Mouse (Mus musculus) heart, adult 2 months (tissue): ENCODE data around the gene Ctsa. TPM values are rescaled to one million over a fixed set of nuclear protein-coding genes. Genes with fewer than 3 reads are reported as not detected.
"Not testable (repeated sequence)": the region's sequence is repeated elsewhere in the genome, so short reads cannot be mapped to it uniquely, and the experiment has no call there.

Experiments
- DNase-seq, 2 experiments: peaks; one replicate each; pipeline ENCODE4 v3.0.0; 2021
- H3K27ac ChIP-seq: fragments of 200-600 bp; 2 replicates; pipeline ENCODE4 v1.8.1; 2022
- H3K27me3 ChIP-seq: fragments of 200-500 bp; 2 replicates; pipeline ENCODE4 v1.6.1; 2012; ENCODE audit warnings: mild to moderate bottlenecking, low read length, inconsistent platforms, mixed read lengths; ENCODE audit not compliant: control insufficient read depth, insufficient read depth
- H3K36me3 ChIP-seq: fragments of 200-500 bp; 2 replicates; pipeline ENCODE4 v1.6.1; 2012; ENCODE audit warnings: low read length, inconsistent platforms; ENCODE audit not compliant: control insufficient read depth, insufficient read depth
- H3K4me1 ChIP-seq: fragments of 200-500 bp; 2 replicates; pipeline ENCODE4 v1.6.1; 2011; ENCODE audit warnings: low read length; ENCODE audit not compliant: control insufficient read depth, insufficient read depth
- H3K4me3 ChIP-seq: fragments of 200-600 bp; 2 replicates; pipeline ENCODE4 v1.8.1; 2022
- H3K79me2 ChIP-seq: fragments of 200-500 bp; replicated peaks from 2 replicates; pipeline ENCODE4 v1.6.1; 2012; ENCODE audit warnings: mild to moderate bottlenecking, inconsistent platforms, low read length, moderate library complexity, mixed read lengths; ENCODE audit not compliant: control insufficient read depth, insufficient read depth
- H3K9ac ChIP-seq: fragments of 200-500 bp; 2 replicates; pipeline ENCODE4 v1.6.1; 2012; ENCODE audit warnings: low read depth, mild to moderate bottlenecking, control low read depth, inconsistent platforms, low read length, mixed read lengths
- CTCF ChIP-seq: fragments of 200-600 bp; IDR thresholded peaks from 2 replicates; pipeline ENCODE4 v1.8.1; 2022; ENCODE audit warnings: antibody characterized with exemption, mild to moderate bottlenecking, moderate library complexity
- EP300 ChIP-seq: fragments of 200-500 bp; IDR thresholded peaks from 2 replicates; pipeline ENCODE4 v1.6.1; 2011; ENCODE audit warnings: low read depth, low read length, control low read depth; ENCODE audit not compliant: insufficient read depth
- POLR2A ChIP-seq: fragments of 200-500 bp; IDR thresholded peaks from 2 replicates; pipeline ENCODE4 v1.6.1; 2011; ENCODE audit warnings: mild to moderate bottlenecking, low read depth, low read length, control low read depth; ENCODE audit not compliant: insufficient read depth
- WGBS: fragments of 180-500 bp; shearing (Covaris S2); methylation state at CpG from one replicate; pipeline ENCODE4 v1.1.7; 2018; 5-methylcytosine and 5-hydroxymethylcytosine counted together
- intact Hi-C: fragments of 180-260 bp; cut with DNase I; formaldehyde crosslinking; loops from one replicate; pipeline ENCODE4 v1.15.1; 2025
- polyA plus RNA-seq: library from polyadenylated mRNA; depleted of rRNA; stranded (reverse); fragments of >200 nt; gene quantifications from 2 replicates; pipeline ENCODE4 v1.2.3, GENCODE M21; 2012
- total RNA-seq, 2 experiments: library from RNA; stranded (reverse); gene quantifications; 2 replicates each; pipeline ENCODE4 v1.2.3; 2021

Gene Ctsa
- total and polyA plus RNA-seq, 3 experiments: 94.3 to 200 (median 99.8) TPM

DNA sequence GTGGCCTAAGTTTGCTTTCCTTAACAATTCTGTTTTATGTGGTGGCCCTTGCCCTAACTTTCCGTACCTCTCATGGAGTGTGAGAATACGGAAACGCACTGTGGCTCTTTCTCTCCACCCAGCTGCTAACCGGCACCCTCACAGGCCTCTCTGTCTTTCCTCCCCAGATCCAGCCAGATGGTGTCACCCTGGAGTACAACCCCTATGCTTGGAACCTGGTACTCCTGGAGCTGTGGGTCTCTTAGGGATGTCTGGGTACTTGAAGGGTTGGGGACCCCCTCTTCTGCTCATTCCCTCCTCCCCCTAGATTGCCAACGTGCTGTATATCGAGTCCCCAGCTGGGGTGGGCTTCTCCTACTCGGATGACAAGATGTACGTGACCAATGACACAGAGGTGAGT is 1.9 kb downstream of the Ctsa start:
- WGBS: 42% methylated on average over 8 of the region's 8 CpGs
- Histone ChIP-seq H3K36me3 (no peaks in the 10 kb centered on the region), H3K4me1 (peaks cover 7% of the 10 kb centered on the region), H3K27ac (peak overlapping the region; percentile 99), H3K79me2 (no peaks in the 10 kb centered on the region), H3K27me3 (no peaks in the 10 kb centered on the region), H3K9ac (peak overlapping the region; percentile 81), H3K4me3 (peak overlapping the region; percentile 92)
- intact Hi-C loops: loop anchor here (2.0 to 10.0 kb wide), 3 partner anchors 20 to 200 kb away; partner anchors contain the start of gene Ncoa5
- peak; percentile 43 to 45 for DNase-seq
- peak; percentile 30 for TF ChIP-seq CTCF
- no peak for TF ChIP-seq POLR2A

DNA sequence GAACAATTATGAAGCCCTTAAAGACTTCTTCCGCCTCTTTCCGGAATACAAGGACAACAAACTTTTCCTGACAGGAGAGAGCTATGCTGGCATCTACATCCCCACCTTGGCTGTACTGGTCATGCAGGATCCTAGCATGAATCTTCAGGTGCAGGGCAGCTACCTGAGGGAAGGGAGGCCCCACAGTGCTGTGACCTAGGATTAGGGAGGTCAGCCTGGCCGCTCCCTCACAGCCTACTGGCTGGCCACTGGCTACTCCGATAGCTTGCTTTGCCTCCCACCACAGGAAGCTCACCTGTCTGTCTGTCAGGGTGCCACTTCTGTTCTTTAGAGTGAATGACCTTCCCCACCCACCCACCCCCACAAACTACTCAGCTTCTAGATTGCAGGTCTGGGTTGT is 2.5 kb downstream of the Ctsa start:
- intact Hi-C loops: loop anchor here (2.0 to 10.0 kb wide), 3 partner anchors 20 to 200 kb away; partner anchors contain the start of gene Ncoa5
- no peak for TF ChIP-seq POLR2A
- no peak for TF ChIP-seq EP300
- TF ChIP-seq CTCF: no peak
- no peaks in the 10 kb centered on the region for H3K27me3 ChIP-seq
- no peak overlapping the region for H3K27ac ChIP-seq
- H3K79me2 ChIP-seq: no peaks in the 10 kb centered on the region
- H3K4me3 ChIP-seq: no peak overlapping the region
- H3K9ac ChIP-seq: no peak overlapping the region
- 93% methylated on average over 4 of the region's 4 CpGs for WGBS
- peaks cover 7% of the 10 kb centered on the region for H3K4me1 ChIP-seq
- DNase-seq: no peak
- H3K36me3 ChIP-seq: no peaks in the 10 kb centered on the region

DNA sequence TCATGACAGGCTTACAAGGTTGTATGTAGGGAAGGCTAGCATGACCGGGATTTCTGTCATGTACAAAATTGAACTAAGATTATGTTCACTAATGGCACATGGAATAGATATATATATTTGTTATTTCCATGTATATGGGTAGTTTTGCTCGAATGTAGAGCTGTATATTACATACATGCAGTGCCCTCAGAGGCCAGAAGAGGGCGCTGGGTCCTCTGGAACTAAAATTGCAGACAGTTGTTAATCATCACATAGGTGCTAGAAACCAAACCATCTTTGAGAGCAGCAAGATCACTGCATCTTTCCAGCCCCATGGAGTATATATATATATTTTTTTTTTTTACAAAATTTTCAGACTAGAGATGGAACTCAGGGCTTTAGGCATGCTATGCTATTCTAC is 13.1 kb downstream of the Ctsa start:
- no peaks in the 10 kb centered on the region for H3K4me1 ChIP-seq
- H3K4me3 ChIP-seq: no peak overlapping the region
- 55% methylated on average over 3 of the region's 3 CpGs for WGBS
- H3K79me2 ChIP-seq: no peaks in the 10 kb centered on the region
- no peaks in the 10 kb centered on the region for H3K36me3 ChIP-seq
- DNase-seq: no peak
- H3K27ac ChIP-seq: no peak overlapping the region
- H3K27me3 ChIP-seq: no peaks in the 10 kb centered on the region
- intact Hi-C loops: no loop called here
- no peak overlapping the region for H3K9ac ChIP-seq
- TF ChIP-seq POLR2A (no peak), CTCF (peak; percentile 69), EP300 (no peak)

DNA sequence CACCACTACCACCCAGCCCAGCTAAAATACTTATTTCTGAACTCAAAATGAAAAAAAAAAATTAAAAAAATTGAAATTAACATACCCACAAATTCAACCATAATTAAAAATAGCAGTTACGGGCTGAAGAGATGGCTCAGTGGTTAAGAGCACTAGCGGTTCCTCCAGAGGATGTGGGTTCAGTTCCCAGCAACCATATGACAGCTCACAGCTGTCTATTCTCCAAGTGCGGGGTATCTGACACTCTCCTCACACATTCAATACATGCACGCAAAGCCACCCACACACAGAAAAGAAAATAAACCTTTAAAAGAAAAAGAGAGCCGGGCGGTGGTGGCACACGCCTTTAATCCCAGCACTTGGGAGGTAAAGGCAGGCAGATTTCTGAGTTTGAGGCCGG is 17.4 kb downstream of the Ctsa start:
- Histone ChIP-seq H3K36me3 (no peaks in the 10 kb centered on the region), H3K9ac (no peak overlapping the region), H3K27ac (no peak overlapping the region), H3K4me1 (no peaks in the 10 kb centered on the region; the same call in 1 of the 2 replicates), H3K27me3 (no peaks in the 10 kb centered on the region), H3K4me3 (no peak overlapping the region), H3K79me2 (no peaks in the 10 kb centered on the region)
- DNase-seq: no peak
- intact Hi-C loops: no loop called here
- TF ChIP-seq POLR2A (no peak), CTCF (no peak), EP300 (no peak)
- WGBS: 87% methylated on average over 8 of the region's 8 CpGs

DNA sequence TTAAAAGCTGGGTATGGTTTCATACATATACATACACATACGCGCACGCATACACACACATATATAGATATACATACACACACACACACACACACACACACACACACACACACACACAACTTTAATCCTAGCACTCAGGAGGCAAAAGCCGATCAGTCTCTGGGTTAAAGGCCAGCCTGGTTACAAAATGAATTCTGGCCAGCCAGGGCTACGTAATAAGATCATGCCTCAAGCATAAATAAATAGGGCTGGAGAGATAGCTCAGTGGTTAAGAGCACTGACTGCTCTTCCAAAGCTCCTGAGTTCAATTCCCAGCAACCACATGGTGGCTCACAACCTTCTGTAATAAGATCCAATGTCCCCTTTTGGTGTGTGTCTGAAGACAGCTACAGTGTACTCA is 22.9 kb downstream of the Ctsa start:
- not testable (repeated sequence) for H3K9ac ChIP-seq, H3K79me2 ChIP-seq, DNase-seq, H3K4me1 ChIP-seq, H3K27ac ChIP-seq, H3K36me3 ChIP-seq, H3K4me3 ChIP-seq, H3K27me3 ChIP-seq
- WGBS: 89% methylated on average over 5 of the region's 5 CpGs
- intact Hi-C loops: loop anchor here (2.0 kb wide), 1 partner anchor 21 kb away; no protein-coding TSS in a partner anchor

DNA sequence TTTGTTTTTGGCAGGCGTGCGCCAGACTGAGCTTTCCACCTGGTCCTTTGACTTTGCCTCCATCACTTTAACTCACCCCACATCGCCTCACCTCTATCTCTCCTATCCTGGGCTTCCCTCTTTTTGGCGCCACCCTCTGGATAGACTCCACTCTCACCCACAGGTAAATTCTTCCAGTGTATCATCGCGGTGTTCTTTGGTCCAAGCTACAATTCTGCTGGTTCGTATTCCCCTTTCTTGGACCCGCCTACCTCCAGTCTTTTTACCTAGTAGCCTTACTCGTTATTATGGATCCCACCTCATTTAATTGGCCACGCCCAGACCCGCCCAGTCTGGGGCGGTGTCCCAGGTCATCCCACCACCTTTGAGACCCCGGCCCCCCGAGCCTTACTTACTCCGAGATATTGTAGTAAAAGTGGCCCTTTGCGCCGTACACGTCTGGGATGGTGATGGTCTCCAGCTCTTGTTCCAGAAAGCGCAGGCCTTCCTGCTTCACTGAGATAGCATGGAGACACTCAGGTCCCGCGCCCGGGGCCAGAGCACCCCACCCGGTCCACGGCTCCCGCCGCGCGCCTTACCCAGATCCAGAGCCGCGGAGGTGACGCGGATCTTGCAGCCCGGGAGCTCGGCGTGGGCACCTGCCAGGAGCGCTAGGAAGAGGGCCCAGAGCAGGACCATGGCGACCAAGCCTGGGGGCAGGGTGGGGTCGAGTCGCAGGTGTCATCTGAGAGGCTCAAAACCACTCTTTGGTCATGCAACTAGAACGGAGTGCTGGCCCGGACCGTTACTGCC is 23.8 kb downstream of the Ctsa start:
- peaks cover 4% of the 10 kb centered on the region; the same call in 1 of the 2 replicates for H3K4me1 ChIP-seq
- H3K79me2 ChIP-seq: no peaks in the 10 kb centered on the region
- DNase-seq: peak; percentile 49 to 63
- H3K36me3 ChIP-seq: no peaks in the 10 kb centered on the region
- H3K4me3 ChIP-seq: peak overlapping the region; percentile 47
- TF ChIP-seq CTCF (peak; percentile 32; the same call in 1 of the 2 replicates), POLR2A (no peak)
- peak overlapping the region; percentile 67 for H3K9ac ChIP-seq
- WGBS: 3% methylated on average over 42 of the region's 42 CpGs
- no peaks in the 10 kb centered on the region for H3K27me3 ChIP-seq
- intact Hi-C loops: loop anchor here (2.0 kb wide), 1 partner anchor 22 kb away; the partner anchor contains the start of gene Pcif1
- H3K27ac ChIP-seq: peak overlapping the region; percentile 83
